Mouse (Mus musculus): ENCODE results near the gene Susd4. TPM values are rescaled to one million over a fixed set of nuclear protein-coding genes. Genes with fewer than 3 reads are reported as not detected.

Gene Susd4
- 100 to 1,000 TPM in 1 of 2 experiments, 10 to 100 TPM in 1; 99.5 to 102 TPM for total RNA-seq (2021)
- long read RNA-seq, experiment 1, transcript Susd4-202 (9 exons, 1,898 nt): major isoform, 50 of 102 reads
- long read RNA-seq, experiment 1, partial matches to known transcripts: 31 of 102 reads
- long read RNA-seq, experiment 1, other reads (novel, unspliced or antisense): 17 of 102 reads
- long read RNA-seq, experiment 2, transcript Susd4-202 (9 exons, 1,898 nt): major isoform, 41 of 73 reads
- long read RNA-seq, experiment 2, partial matches to known transcripts: 17 of 73 reads
- long read RNA-seq, experiment 2, other reads (novel, unspliced or antisense): 15 of 73 reads

GRCm38 (mm10) chr1:182763716-182764461 is at the start of gene Susd4:
Susd4 (plus strand) TSS chr1:182763860.
- intact Hi-C loops (cut with DNase I): loop anchor here (5.0 to 10.0 kb wide), 2 partner anchors 198 to 199 kb away; partner anchors contain the start of gene Capn8
- DNase-seq (ENCODE audit: low spot score in 2 of 2): peak; percentile 88 to 96

DNA sequence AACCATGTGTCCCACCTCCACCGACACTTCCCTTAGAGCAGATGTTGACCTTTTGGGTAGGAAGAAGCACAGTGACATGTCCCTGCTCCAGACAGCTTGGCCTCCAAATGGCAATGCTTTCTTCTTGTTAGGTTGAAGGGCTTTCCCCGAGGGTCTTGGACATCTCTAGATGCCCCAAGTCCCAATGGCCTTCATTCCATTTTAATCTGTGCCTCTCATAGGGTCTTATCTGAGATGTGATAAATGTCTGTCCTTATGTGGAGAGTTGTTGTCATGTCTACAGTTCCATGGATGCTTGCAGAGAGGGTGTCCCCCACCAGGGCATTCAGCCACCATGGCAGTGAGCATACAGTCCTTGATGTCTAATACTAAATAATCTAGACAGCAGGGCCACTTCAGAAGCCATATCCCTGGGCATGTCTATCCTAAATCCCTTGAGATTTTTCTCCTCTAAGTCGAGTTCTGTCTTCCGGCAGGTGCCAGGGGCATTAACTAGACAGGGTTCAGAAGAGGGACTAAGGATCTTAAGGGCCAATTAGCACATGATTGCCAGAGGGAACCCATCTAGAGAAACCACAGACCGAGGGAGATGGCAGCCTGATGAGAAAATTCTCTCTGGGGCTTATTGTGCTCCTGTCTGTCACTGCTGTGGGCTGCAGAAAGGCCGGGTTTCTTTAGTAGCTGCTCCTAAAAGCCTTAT is 49.3 kb upstream of the Susd4 start:
- DNase-seq (ENCODE audit: low spot score in 2 of 2): no peak
- intact Hi-C loops (cut with DNase I): no loop called here

DNA sequence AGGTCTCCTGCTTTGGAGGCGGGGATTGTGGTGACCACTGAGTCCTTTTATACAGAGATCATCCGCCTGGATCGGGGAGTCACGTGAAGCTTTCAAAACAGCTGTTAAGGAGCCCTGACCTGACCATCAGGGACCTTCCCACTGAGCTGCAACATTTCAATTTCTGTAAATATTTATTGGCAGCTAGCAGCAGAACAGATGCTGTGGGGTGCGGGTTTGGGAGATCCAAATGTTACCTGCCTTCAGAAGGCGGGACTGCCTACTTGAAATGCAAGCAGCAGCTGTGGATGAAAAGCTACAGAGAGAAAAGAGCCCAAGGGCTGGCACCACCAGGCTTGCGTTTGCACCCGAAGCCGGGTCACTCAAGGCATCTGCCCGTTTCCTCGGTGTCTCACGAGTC is 36.1 kb upstream of the Susd4 start:
- intact Hi-C loops (cut with DNase I): no loop called here
- no peak for DNase-seq (ENCODE audit: low spot score in 2 of 2)

- intact Hi-C loops (cut with DNase I): no loop called here
- peak in 1 of 2 experiments; percentile 12 for DNase-seq (ENCODE audit: low spot score in 2 of 2)
These were observed 34.7 kb upstream of the Susd4 start for GRCm38 (mm10) chr1:182729002-182729401.

- intact Hi-C loops (cut with DNase I): no loop called here
- DNase-seq (ENCODE audit: low spot score in 2 of 2): no peak
These were observed 31.0 kb upstream of the Susd4 start for GRCm38 (mm10) chr1:182732695-182733094.

DNA sequence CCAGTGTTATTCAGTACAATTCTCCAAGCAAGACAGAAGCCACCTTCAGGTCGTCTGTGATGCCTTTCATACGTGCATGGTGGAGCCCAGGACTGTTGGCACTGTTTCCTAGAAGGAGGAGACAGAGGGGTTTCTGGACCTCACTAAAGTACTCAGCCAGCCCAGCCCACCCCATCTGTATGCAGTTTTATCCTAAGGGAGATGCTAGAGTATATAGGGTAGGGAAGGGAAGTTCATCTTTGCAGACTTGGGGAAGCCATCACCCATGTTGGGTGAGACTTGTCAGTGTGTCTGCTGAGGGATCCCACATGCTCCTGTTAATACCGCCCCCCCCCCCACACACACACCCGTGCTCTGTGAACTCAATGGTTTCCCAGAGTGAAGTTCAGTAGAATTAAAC is 27.8 kb upstream of the Susd4 start:
- intact Hi-C loops (cut with DNase I): no loop called here
- DNase-seq (ENCODE audit: low spot score in 2 of 2): no peak

DNA sequence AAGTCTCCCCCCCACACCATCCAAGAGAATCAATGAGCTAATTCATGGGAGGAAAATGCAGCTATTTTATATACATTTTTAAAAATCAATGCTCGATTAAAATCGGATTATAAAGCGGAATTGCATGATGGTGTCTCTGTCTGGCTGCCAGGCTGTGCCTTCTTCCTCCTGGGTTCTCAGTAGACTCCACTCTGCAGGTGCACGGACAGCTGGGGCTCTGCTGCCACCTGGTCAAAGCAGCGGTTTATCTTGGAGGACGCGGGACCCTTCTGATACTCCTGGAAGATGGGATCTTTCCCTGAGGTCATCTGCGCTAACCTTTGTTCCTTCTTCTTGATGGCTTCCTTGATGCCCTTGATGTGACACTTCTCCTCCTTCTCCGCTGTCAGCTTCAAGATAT is 16.6 kb upstream of the Susd4 start:
- no peak for DNase-seq (ENCODE audit: low spot score in 2 of 2)
- intact Hi-C loops (cut with DNase I): no loop called here

- no peak for DNase-seq (ENCODE audit: low spot score in 2 of 2)
- intact Hi-C loops (cut with DNase I): no loop called here
These were observed 15.8 kb upstream of the Susd4 start for GRCm38 (mm10) chr1:182747834-182748233.

DNA sequence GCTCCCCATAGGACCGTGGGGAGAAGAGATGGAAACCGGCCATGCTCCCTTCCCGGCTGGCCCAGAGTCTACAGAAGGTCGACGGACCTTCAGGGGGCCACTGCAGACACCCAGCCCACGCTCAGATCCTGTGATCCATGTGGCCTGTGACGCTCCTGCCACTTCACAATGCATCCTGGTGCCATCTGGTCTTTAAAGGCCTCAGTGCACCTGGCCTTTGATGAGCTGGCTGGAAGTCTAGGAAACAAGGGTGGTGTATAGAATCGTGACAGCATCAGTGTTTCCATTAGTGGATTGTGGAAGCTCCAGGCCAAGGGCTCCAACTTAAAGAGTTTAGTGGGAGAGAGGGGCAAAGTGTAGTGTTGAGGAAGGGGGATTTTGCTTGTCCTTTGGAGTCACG is 14.6 kb upstream of the Susd4 start, which contains the start of gene Ccdc185:
Gene Ccdc185 (minus strand): TSS at position 101 of the 400 bp plus-strand sequence.
- no peak for DNase-seq (ENCODE audit: low spot score in 2 of 2)
- intact Hi-C loops (cut with DNase I): no loop called here

GRCm38 (mm10) chr1:182751301-182751700 is 12.4 kb upstream of the Susd4 start:
- intact Hi-C loops (cut with DNase I): no loop called here
- DNase-seq (ENCODE audit: low spot score in 2 of 2): no peak

DNA sequence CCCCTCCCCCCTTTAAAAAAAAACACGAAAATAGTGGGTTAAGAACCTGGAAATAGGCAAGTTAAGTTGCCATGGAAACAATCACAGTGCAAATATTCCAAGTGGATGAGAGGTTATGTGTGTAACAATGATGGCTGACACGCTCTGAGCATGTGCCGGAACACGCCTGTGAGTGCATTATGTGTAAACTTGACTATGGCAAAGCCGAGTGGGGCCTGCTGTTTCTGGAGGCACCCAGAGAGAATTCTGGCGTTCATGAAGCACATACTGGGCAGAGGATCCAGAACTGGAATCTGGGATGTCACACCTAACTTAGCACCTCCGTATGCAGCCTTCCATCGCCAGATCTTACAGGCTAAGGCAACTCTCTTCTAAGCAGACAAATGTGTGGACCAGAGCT is 10.0 kb upstream of the Susd4 start:
- intact Hi-C loops (cut with DNase I): no loop called here
- DNase-seq (ENCODE audit: low spot score in 2 of 2): peak in 1 of 2 experiments; percentile 40

- intact Hi-C loops (cut with DNase I): no loop called here
- DNase-seq (ENCODE audit: low spot score in 2 of 2): no peak
These were observed 8.8 kb upstream of the Susd4 start for GRCm38 (mm10) chr1:182754865-182755264.

DNA sequence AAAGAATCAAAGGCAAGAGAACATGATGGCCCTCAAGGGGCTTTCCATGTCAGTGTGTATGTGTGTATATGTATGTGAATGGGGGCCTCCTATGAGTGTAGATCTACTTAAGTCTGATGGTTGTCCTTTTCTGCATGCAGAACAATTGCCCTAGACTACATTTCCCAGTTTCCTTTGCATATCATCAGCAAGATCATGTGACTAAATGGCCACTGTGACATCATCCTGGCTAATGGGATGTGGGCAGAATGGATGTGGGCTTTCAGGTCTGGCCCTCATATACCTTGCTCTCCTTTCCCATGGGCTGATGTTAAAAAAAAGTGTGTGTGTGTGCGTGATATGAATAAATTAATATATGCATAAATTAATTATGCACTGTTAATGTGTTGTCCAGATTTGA is 4.9 kb upstream of the Susd4 start:
- intact Hi-C loops (cut with DNase I): no loop called here
- no peak for DNase-seq (ENCODE audit: low spot score in 2 of 2)

- DNase-seq (ENCODE audit: low spot score in 2 of 2): peak; percentile 28 to 38
- intact Hi-C loops (cut with DNase I): loop anchor here (5.0 to 10.0 kb wide), 2 partner anchors 198 to 199 kb away; partner anchors contain the start of gene Capn8
These were observed 407 bp upstream of the Susd4 start for GRCm38 (mm10) chr1:182763191-182763715.

DNA sequence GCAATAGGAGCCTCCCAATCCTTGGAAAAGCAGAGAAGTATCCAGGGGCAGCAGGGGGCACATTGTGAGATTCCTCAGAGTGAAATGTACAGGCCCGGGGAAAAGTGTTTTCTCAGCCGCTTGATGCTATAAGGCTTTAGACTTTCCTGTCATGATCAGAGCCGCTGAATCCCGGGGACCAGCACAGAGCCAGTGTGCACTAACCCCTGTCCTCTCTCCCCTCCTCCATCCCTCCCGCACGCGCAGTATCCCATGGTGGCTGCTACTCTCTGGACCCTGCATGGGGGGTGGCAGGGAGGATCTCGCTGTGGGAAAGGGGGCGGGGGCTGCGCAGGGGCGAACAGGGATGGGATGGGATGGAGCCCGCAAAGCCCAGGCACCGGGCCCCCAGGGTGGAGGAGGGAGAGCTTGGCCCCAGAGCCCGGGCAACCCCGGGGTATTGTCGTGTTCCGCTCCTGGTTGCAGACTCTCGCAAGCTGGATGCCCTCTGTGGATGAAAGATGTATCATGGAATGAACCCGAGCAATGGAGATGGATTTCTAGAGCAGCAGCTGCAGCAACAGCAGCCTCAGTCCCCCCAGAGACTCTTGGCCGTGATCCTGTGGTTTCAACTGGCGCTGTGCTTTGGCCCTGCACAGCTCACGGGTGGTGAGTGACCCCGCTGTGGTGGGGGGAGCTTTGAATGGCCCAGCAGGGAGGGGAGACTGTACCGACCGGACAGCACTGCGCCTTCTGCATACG is 1.1 kb downstream of the Susd4 start:
- DNase-seq (ENCODE audit: low spot score in 2 of 2): peak; percentile 21 to 33
- intact Hi-C loops (cut with DNase I): loop anchor here (5.0 to 10.0 kb wide), 2 partner anchors 198 to 200 kb away; partner anchors contain the start of gene Capn8

- DNase-seq (ENCODE audit: low spot score in 2 of 2): no peak
- intact Hi-C loops (cut with DNase I): no loop called here
These were observed 11.9 kb downstream of the Susd4 start for GRCm38 (mm10) chr1:182775576-182775975.

DNA sequence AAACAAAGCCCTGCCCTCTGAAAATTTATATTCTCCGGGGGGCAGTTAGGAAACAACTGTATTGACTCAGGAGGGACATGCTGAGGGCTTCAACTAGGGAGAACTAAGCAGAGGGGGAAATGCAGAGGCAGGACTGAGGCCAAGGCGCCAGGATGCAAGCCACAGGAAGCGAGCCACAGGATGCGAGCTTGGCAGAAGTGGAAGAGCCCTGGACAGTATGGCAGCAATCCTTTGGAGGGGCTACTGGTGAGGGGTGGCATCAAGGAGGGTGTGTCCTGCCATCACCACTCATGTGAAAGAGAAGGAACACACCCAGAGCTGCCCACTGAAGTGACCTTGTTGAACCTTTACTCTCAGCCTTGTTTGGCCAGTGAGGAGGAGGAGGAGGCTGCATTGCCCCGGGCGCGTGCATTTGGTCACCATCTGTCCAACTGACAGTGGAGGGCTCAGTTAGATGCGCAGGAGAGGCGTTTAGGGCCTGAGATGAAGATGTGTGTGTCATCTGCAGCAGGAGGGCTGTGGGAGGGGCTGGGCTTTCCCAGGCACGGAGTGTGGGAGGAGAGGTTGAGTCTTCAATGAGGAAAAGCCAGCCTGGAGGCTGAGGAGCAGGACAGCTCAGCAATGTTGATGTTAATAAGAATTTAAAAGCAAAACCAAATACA is 13.2 kb downstream of the Susd4 start:
- DNase-seq (ENCODE audit: low spot score in 2 of 2): no peak
- intact Hi-C loops (cut with DNase I): no loop called here

DNA sequence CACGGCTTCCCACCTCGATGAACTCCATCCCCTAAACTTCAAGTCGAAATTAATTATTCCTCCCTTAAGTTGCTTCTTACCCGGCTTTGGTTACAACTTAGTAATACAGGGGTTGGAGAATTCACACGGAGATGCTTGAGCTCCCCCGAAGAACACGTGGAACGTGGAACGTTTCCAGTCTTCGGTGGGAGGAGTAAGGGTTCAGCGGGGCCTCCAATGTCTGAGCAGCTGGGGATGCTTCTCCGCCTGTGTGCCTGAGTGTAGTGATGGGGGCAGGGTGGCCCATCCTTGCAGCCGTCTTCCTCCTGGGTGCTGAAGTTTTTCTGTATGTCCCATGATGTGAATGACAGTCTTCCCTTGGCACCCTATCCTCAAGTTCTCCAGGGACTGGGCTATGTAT is 14.6 kb downstream of the Susd4 start:
- DNase-seq (ENCODE audit: low spot score in 2 of 2): no peak
- intact Hi-C loops (cut with DNase I): no loop called here

Measured in left cerebral cortex, postnatal 14 days (tissue).